Mouse (Mus musculus) hindbrain, embryonic 11.5 days (tissue): ENCODE results near the gene Tmem41a. TPM values are rescaled to one million over a fixed set of nuclear protein-coding genes. Genes with fewer than 3 reads are reported as not detected.

ENCODE experiments used
- ATAC-seq: fragments of 200-750 bp; cut with Nextera tagmentation; 2 replicates; pipeline ENCODE4 v1.8.0; 2017; ENCODE audit warnings: mild to moderate bottlenecking, moderate TSS enrichment, moderate library complexity; ENCODE audit not compliant: low FRiP score
- DNase-seq: peaks from one replicate; pipeline ENCODE4 v3.0.0-alpha.2; 2015; ENCODE audit warnings: low spot score
- H3K27ac ChIP-seq: fragments of 300-500 bp; sonication (generic); 2 replicates; pipeline ENCODE4 v1.5.1; 2014; ENCODE audit warnings: mild to moderate bottlenecking, low read depth, low read length
- H3K27me3 ChIP-seq: fragments of 300-500 bp; sonication (generic); 2 replicates; pipeline ENCODE4 v1.6.1; 2014; ENCODE audit warnings: mild to moderate bottlenecking, low read length, moderate library complexity, mixed read lengths; ENCODE audit not compliant: control insufficient read depth, insufficient read depth
- H3K36me3 ChIP-seq: fragments of 300-500 bp; sonication (generic); 2 replicates; pipeline ENCODE4 v1.6.1; 2014; ENCODE audit warnings: mild to moderate bottlenecking, low read length, moderate library complexity, mixed read lengths; ENCODE audit not compliant: control insufficient read depth, insufficient read depth
- H3K4me1 ChIP-seq: fragments of 300-500 bp; sonication (generic); replicated peaks from 2 replicates; pipeline ENCODE4 v1.6.1; 2014; ENCODE audit warnings: low read length, mixed read lengths; ENCODE audit not compliant: control insufficient read depth, insufficient read depth
- H3K4me2 ChIP-seq: fragments of 300-500 bp; sonication (generic); replicated peaks from 2 replicates; pipeline ENCODE4 v1.6.1; 2014; ENCODE audit warnings: mild to moderate bottlenecking, low read depth, low read length
- H3K4me3 ChIP-seq: fragments of 300-500 bp; sonication (generic); 2 replicates; pipeline ENCODE4 v1.5.1; 2014; ENCODE audit warnings: low read depth, low read length
- H3K9ac ChIP-seq: fragments of 300-500 bp; sonication (generic); 2 replicates; pipeline ENCODE4 v1.6.1; 2014; ENCODE audit warnings: low read depth, low read length
- H3K9me3 ChIP-seq: fragments of 300-500 bp; sonication (generic); 2 replicates; pipeline ENCODE4 v1.6.1; 2016; ENCODE audit warnings: low read length; ENCODE audit not compliant: control insufficient read depth
- WGBS: fragments of 180-500 bp; shearing (Covaris S2); extraction: QIAGEN DNeasy Blood & Tissue Kit; methylation state at CpG from one replicate; pipeline ENCODE4 v1.1.7; 2014; 5-methylcytosine and 5-hydroxymethylcytosine counted together
- polyA plus RNA-seq: library from polyadenylated mRNA; unstranded; fragments of >200 nt; fragmentation: Nextera tagmentation; extraction: Ambion mirVana; gene quantifications from 2 replicates; pipeline ENCODE4 v1.2.1, GENCODE M21; 2014

Tmem41a gene
- polyA plus RNA-seq, 1 experiment from 2014 or later: 42.5 TPM

- H3K27ac ChIP-seq: no peak overlapping the region
- no peaks in the 10 kb centered on the region for H3K27me3 ChIP-seq
- ATAC-seq (no peak), DNase-seq (no peak)
- H3K4me2 ChIP-seq: no peak overlapping the region
- no peaks in the 10 kb centered on the region for H3K9me3 ChIP-seq
- 96% methylated on average over 9 of the region's 9 CpGs for WGBS
- no peak overlapping the region for H3K4me3 ChIP-seq
- H3K36me3 ChIP-seq: no peaks in the 10 kb centered on the region
- no peaks in the 10 kb centered on the region for H3K4me1 ChIP-seq
- H3K9ac ChIP-seq: no peak overlapping the region
Measured at GRCm38 (mm10) chr16:21983146-21983545, 35.8 kb upstream of the Tmem41a start.

- Histone ChIP-seq H3K27ac (no peak overlapping the region), H3K9me3 (no peaks in the 10 kb centered on the region), H3K36me3 (no peaks in the 10 kb centered on the region), H3K4me1 (peaks cover 4% of the 10 kb centered on the region; the same call in 1 of the 2 replicates), H3K27me3 (no peaks in the 10 kb centered on the region), H3K9ac (no peak overlapping the region), H3K4me2 (no peak overlapping the region), H3K4me3 (no peak overlapping the region)
- DNase-seq: no peak
- WGBS: 79% methylated on average over 5 of the region's 5 CpGs
- ATAC-seq: no peak
Measured at GRCm38 (mm10) chr16:21977347-21977746, 30.0 kb upstream of the Tmem41a start.

GRCm38 (mm10) chr16:21976203-21976602 lies 28.9 kb upstream of the Tmem41a start:
- peak; percentile 15 for DNase-seq
- Histone ChIP-seq H3K36me3 (no peaks in the 10 kb centered on the region), H3K9ac (peak overlapping the region; percentile 27; the same call in 1 of the 2 replicates), H3K27me3 (no peaks in the 10 kb centered on the region), H3K27ac (no peak overlapping the region), H3K4me1 (peaks cover 4% of the 10 kb centered on the region; the same call in 1 of the 2 replicates), H3K4me3 (no peak overlapping the region), H3K4me2 (peak overlapping the region; percentile 30; the same call in 1 of the 2 replicates), H3K9me3 (no peaks in the 10 kb centered on the region)
- no peak for ATAC-seq
- 2% methylated on average over 16 of the region's 16 CpGs for WGBS

GRCm38 (mm10) chr16:21971446-21971845 lies 24.1 kb upstream of the Tmem41a start:
- no peaks in the 10 kb centered on the region for H3K9me3 ChIP-seq
- no peak for ATAC-seq
- no peak for DNase-seq
- no peak overlapping the region for H3K9ac ChIP-seq
- WGBS: 50% methylated on average over 4 of the region's 4 CpGs
- H3K36me3 ChIP-seq: no peaks in the 10 kb centered on the region
- no peak overlapping the region for H3K4me3 ChIP-seq
- no peaks in the 10 kb centered on the region for H3K27me3 ChIP-seq
- no peak overlapping the region for H3K4me2 ChIP-seq
- no peak overlapping the region for H3K27ac ChIP-seq
- H3K4me1 ChIP-seq: peaks cover 4% of the 10 kb centered on the region; the same call in 1 of the 2 replicates

GRCm38 (mm10) chr16:21970536-21970935 lies 23.2 kb upstream of the Tmem41a start:
- no peaks in the 10 kb centered on the region for H3K36me3 ChIP-seq
- no peak for DNase-seq
- WGBS: 84% methylated on average over 6 of the region's 6 CpGs
- no peak for ATAC-seq
- no peaks in the 10 kb centered on the region for H3K27me3 ChIP-seq
- H3K27ac ChIP-seq: no peak overlapping the region
- no peaks in the 10 kb centered on the region for H3K4me1 ChIP-seq
- no peak overlapping the region for H3K9ac ChIP-seq
- H3K4me2 ChIP-seq: no peak overlapping the region
- H3K9me3 ChIP-seq: no peaks in the 10 kb centered on the region
- no peak overlapping the region for H3K4me3 ChIP-seq

- no peak for ATAC-seq
- Histone ChIP-seq H3K4me2 (no peak overlapping the region), H3K36me3 (no peaks in the 10 kb centered on the region), H3K9ac (no peak overlapping the region), H3K9me3 (no peaks in the 10 kb centered on the region), H3K27ac (no peak overlapping the region), H3K4me3 (no peak overlapping the region), H3K4me1 (no peaks in the 10 kb centered on the region), H3K27me3 (no peaks in the 10 kb centered on the region)
- WGBS: 81% methylated on average over 5 of the region's 5 CpGs
- DNase-seq: no peak
Measured at GRCm38 (mm10) chr16:21969874-21970273, 22.5 kb upstream of the Tmem41a start.

- no peak overlapping the region for H3K4me2 ChIP-seq
- no peaks in the 10 kb centered on the region for H3K36me3 ChIP-seq
- no peaks in the 10 kb centered on the region for H3K27me3 ChIP-seq
- no peak overlapping the region for H3K9ac ChIP-seq
- no peak overlapping the region for H3K27ac ChIP-seq
- H3K4me1 ChIP-seq: no peaks in the 10 kb centered on the region
- no peak overlapping the region for H3K4me3 ChIP-seq
- no peak for DNase-seq
- 82% methylated on average over 3 of the region's 3 CpGs for WGBS
- H3K9me3 ChIP-seq: no peaks in the 10 kb centered on the region
- ATAC-seq: no peak
Measured at GRCm38 (mm10) chr16:21965576-21965975, 18.2 kb upstream of the Tmem41a start.

- H3K9me3 ChIP-seq: no peaks in the 10 kb centered on the region
- ATAC-seq: no peak
Measured at GRCm38 (mm10) chr16:21955591-21955990, 8.2 kb upstream of the Tmem41a start.

GRCm38 (mm10) chr16:21928471-21928870 lies 18.9 kb downstream of the Tmem41a start:
- Histone ChIP-seq H3K4me2 (no peak overlapping the region), H3K9ac (no peak overlapping the region), H3K4me1 (no peaks in the 10 kb centered on the region), H3K4me3 (no peak overlapping the region), H3K27ac (no peak overlapping the region), H3K36me3 (peaks cover 6% of the 10 kb centered on the region; the same call in 1 of the 2 replicates), H3K9me3 (no peaks in the 10 kb centered on the region), H3K27me3 (no peaks in the 10 kb centered on the region)
- ATAC-seq (no peak), DNase-seq (no peak)
- WGBS: 78% methylated on average over 13 of the region's 13 CpGs

More at GRCm38 (mm10) chr16:21955591-21955990, 8.2 kb upstream of the Tmem41a start:
- Histone ChIP-seq H3K27me3 (no peaks in the 10 kb centered on the region), H3K4me1 (no peaks in the 10 kb centered on the region), H3K4me2 (no peak overlapping the region), H3K4me3 (no peak overlapping the region), H3K9ac (no peak overlapping the region), H3K36me3 (no peaks in the 10 kb centered on the region), H3K27ac (no peak overlapping the region)
- no peak for DNase-seq
- WGBS: 84% methylated on average over 12 of the region's 12 CpGs
